Mouse (Mus musculus): Measurements from ENCODE around the gene Gm960.
A peak's percentile ranks its signal among the peaks of the same experiment; 100 is the strongest.

The Gm960 gene

GRCm38 (mm10) chr19:4698205-4698677, at the start of gene Gm960:
Gene Gm960 (minus strand): TSS chr19:4698668.
- DNase-seq (ENCODE audit: low read depth, low spot score): peak; percentile 78

GRCm38 (mm10) chr19:4747631-4748312, 49.3 kb upstream of the Gm960 start:
- DNase-seq (ENCODE audit: low read depth, low spot score): no peak

GRCm38 (mm10) chr19:4746611-4747010, 48.1 kb upstream of the Gm960 start:
- no peak for DNase-seq (ENCODE audit: low read depth, low spot score)

- DNase-seq (ENCODE audit: low read depth, low spot score): no peak
These were observed 47.2 kb upstream of the Gm960 start for GRCm38 (mm10) chr19:4745681-4746080.

GRCm38 (mm10) chr19:4745057-4745456, 46.6 kb upstream of the Gm960 start:
- DNase-seq (ENCODE audit: low read depth, low spot score): no peak

- no peak for DNase-seq (ENCODE audit: low read depth, low spot score)
These were observed 45.6 kb upstream of the Gm960 start for GRCm38 (mm10) chr19:4744026-4744425.

GRCm38 (mm10) chr19:4743524-4743923, 45.1 kb upstream of the Gm960 start:
- peak; percentile 62 for DNase-seq (ENCODE audit: low read depth, low spot score)

- DNase-seq (ENCODE audit: low read depth, low spot score): no peak
These were observed 43.8 kb upstream of the Gm960 start for GRCm38 (mm10) chr19:4742229-4742628.

- no peak for DNase-seq (ENCODE audit: low read depth, low spot score)
These were observed 43.0 kb upstream of the Gm960 start for GRCm38 (mm10) chr19:4741482-4741881.

GRCm38 (mm10) chr19:4739762-4740161, 41.3 kb upstream of the Gm960 start:
- no peak for DNase-seq (ENCODE audit: low read depth, low spot score)

- no peak for DNase-seq (ENCODE audit: low read depth, low spot score)
These were observed 40.6 kb upstream of the Gm960 start for GRCm38 (mm10) chr19:4739053-4739452.

GRCm38 (mm10) chr19:4737866-4738265, 39.4 kb upstream of the Gm960 start:
- DNase-seq (ENCODE audit: low read depth, low spot score): no peak

GRCm38 (mm10) chr19:4733052-4733451, 34.6 kb upstream of the Gm960 start:
- DNase-seq (ENCODE audit: low read depth, low spot score): no peak

GRCm38 (mm10) chr19:4729186-4729585, 30.7 kb upstream of the Gm960 start:
- DNase-seq (ENCODE audit: low read depth, low spot score): no peak

GRCm38 (mm10) chr19:4720671-4721244, 22.3 kb upstream of the Gm960 start:
- no peak for DNase-seq (ENCODE audit: low read depth, low spot score)

GRCm38 (mm10) chr19:4720112-4720511, 21.6 kb upstream of the Gm960 start:
- no peak for DNase-seq (ENCODE audit: low read depth, low spot score)

- no peak for DNase-seq (ENCODE audit: low read depth, low spot score)
These were observed 20.9 kb upstream of the Gm960 start for GRCm38 (mm10) chr19:4719351-4719764.

- DNase-seq (ENCODE audit: low read depth, low spot score): no peak
These were observed 20.2 kb upstream of the Gm960 start for GRCm38 (mm10) chr19:4718716-4719115.

- DNase-seq (ENCODE audit: low read depth, low spot score): no peak
These were observed 18.8 kb upstream of the Gm960 start for GRCm38 (mm10) chr19:4717281-4717680.

GRCm38 (mm10) chr19:4716756-4717155, 18.3 kb upstream of the Gm960 start:
- no peak for DNase-seq (ENCODE audit: low read depth, low spot score)

- no peak for DNase-seq (ENCODE audit: low read depth, low spot score)
These were observed 15.4 kb upstream of the Gm960 start for GRCm38 (mm10) chr19:4713886-4714285.

GRCm38 (mm10) chr19:4712781-4713526, 14.5 kb upstream of the Gm960 start:
- DNase-seq (ENCODE audit: low read depth, low spot score): no peak

Data from retina, postnatal 7 days (tissue).